Mouse (Mus musculus): ENCODE measurements at regions not wholly inside any gene's neighbourhood (a gene's known extent, or its start where the extent isn't known, plus 50 kb on each side); places are given as distances from the start of the nearest gene placed in this dataset.

- H3K4me3 ChIP-seq (ENCODE audit: low read depth, low read length) = no peak overlapping the region
- no peak for TF ChIP-seq POLR2A (IDR thresholded peaks at IDR 0.05; ENCODE audit: insufficient read depth, low read length)
- TF ChIP-seq EP300 (IDR thresholded peaks at IDR 0.05; ENCODE audit: insufficient read depth, low read depth, low read length) = no peak
- no peak for TF ChIP-seq CTCF (IDR thresholded peaks at IDR 0.05; ENCODE audit: low read depth, low read length)
- H3K9me3 ChIP-seq (replicated peaks; ENCODE audit: control insufficient read depth, insufficient read depth, low read length, poor library complexity, severe bottlenecking) = no peaks in the 10 kb centered on the region
- H3K27me3 ChIP-seq (ENCODE audit: control insufficient read depth, insufficient read depth, low read length, poor library complexity, severe bottlenecking) = no peaks in the 10 kb centered on the region
- no peak overlapping the region for H3K9ac ChIP-seq (ENCODE audit: low read depth, poor library complexity, severe bottlenecking)
- no peaks in the 10 kb centered on the region for H3K4me1 ChIP-seq (ENCODE audit: control insufficient read depth, insufficient read depth, low read length)
- no peaks in the 10 kb centered on the region for H3K36me3 ChIP-seq (ENCODE audit: control insufficient read depth, insufficient read depth, low read length, poor library complexity, severe bottlenecking)
- no peak overlapping the region for H3K27ac ChIP-seq (ENCODE audit: insufficient read depth, low read length)
These were observed 180.3 kb upstream of the Dusp21 start for GRCm38 (mm10) chrX:17965375-17965774.

- Histone ChIP-seq H3K4me1 (ENCODE audit: control insufficient read depth, insufficient read depth, low read length) (no peaks in the 10 kb centered on the region), H3K4me3 (ENCODE audit: low read depth, low read length) (no peak overlapping the region), H3K9me3 (replicated peaks; ENCODE audit: control insufficient read depth, insufficient read depth, low read length, poor library complexity, severe bottlenecking) (no peaks in the 10 kb centered on the region), H3K9ac (ENCODE audit: low read depth, poor library complexity, severe bottlenecking) (no peak overlapping the region), H3K36me3 (ENCODE audit: control insufficient read depth, insufficient read depth, low read length, poor library complexity, severe bottlenecking) (no peaks in the 10 kb centered on the region), H3K27ac (ENCODE audit: insufficient read depth, low read length) (no peak overlapping the region), H3K27me3 (ENCODE audit: control insufficient read depth, insufficient read depth, low read length, poor library complexity, severe bottlenecking) (no peaks in the 10 kb centered on the region)
- TF ChIP-seq EP300 (IDR thresholded peaks at IDR 0.05; ENCODE audit: insufficient read depth, low read depth, low read length) (no peak), CTCF (IDR thresholded peaks at IDR 0.05; ENCODE audit: low read depth, low read length) (no peak), POLR2A (IDR thresholded peaks at IDR 0.05; ENCODE audit: insufficient read depth, low read length) (no peak)
These were observed 131.3 kb upstream of the Dusp21 start for GRCm38 (mm10) chrX:18014361-18014760.

- no peaks in the 10 kb centered on the region for H3K36me3 ChIP-seq (ENCODE audit: control insufficient read depth, insufficient read depth, low read length, poor library complexity, severe bottlenecking)
- 0 out of 2 replicates have a peak overlapping the region, but pooled peaks have one; percentile 22 for H3K4me3 ChIP-seq (ENCODE audit: low read depth, low read length)
- no peaks in the 10 kb centered on the region for H3K4me1 ChIP-seq (ENCODE audit: control insufficient read depth, insufficient read depth, low read length)
- TF ChIP-seq POLR2A (IDR thresholded peaks at IDR 0.05; ENCODE audit: insufficient read depth, low read length) (no peak), EP300 (IDR thresholded peaks at IDR 0.05; ENCODE audit: insufficient read depth, low read depth, low read length) (no peak), CTCF (IDR thresholded peaks at IDR 0.05; ENCODE audit: low read depth, low read length) (no peak)
- H3K9me3 ChIP-seq (replicated peaks; ENCODE audit: control insufficient read depth, insufficient read depth, low read length, poor library complexity, severe bottlenecking) = peaks cover 5% of the 10 kb centered on the region; the same call in 1 of the 2 replicates
- H3K9ac ChIP-seq (ENCODE audit: low read depth, poor library complexity, severe bottlenecking) = no peak overlapping the region; the same call in 1 of the 2 replicates
- no peaks in the 10 kb centered on the region for H3K27me3 ChIP-seq (ENCODE audit: control insufficient read depth, insufficient read depth, low read length, poor library complexity, severe bottlenecking)
- peak overlapping the region; percentile 16; the same call in 1 of the 2 replicates for H3K27ac ChIP-seq (ENCODE audit: insufficient read depth, low read length)
These were observed 97.0 kb upstream of the Dusp21 start for GRCm38 (mm10) chrX:18048621-18049020.

GRCm38 (mm10) chrX:18081449-18081848 is 64.2 kb upstream of the Dusp21 start:
- Histone ChIP-seq H3K36me3 (ENCODE audit: control insufficient read depth, insufficient read depth, low read length, poor library complexity, severe bottlenecking) (no peaks in the 10 kb centered on the region), H3K4me1 (ENCODE audit: control insufficient read depth, insufficient read depth, low read length) (no peaks in the 10 kb centered on the region), H3K4me3 (ENCODE audit: low read depth, low read length) (no peak overlapping the region), H3K9ac (ENCODE audit: low read depth, poor library complexity, severe bottlenecking) (no peak overlapping the region), H3K27ac (ENCODE audit: insufficient read depth, low read length) (no peak overlapping the region), H3K9me3 (replicated peaks; ENCODE audit: control insufficient read depth, insufficient read depth, low read length, poor library complexity, severe bottlenecking) (no peaks in the 10 kb centered on the region), H3K27me3 (ENCODE audit: control insufficient read depth, insufficient read depth, low read length, poor library complexity, severe bottlenecking) (no peaks in the 10 kb centered on the region)
- TF ChIP-seq POLR2A (IDR thresholded peaks at IDR 0.05; ENCODE audit: insufficient read depth, low read length) = no peak
- no peak for TF ChIP-seq EP300 (IDR thresholded peaks at IDR 0.05; ENCODE audit: insufficient read depth, low read depth, low read length)
- TF ChIP-seq CTCF (IDR thresholded peaks at IDR 0.05; ENCODE audit: low read depth, low read length) = no peak

GRCm38 (mm10) chrX:18093274-18093673 is 52.4 kb upstream of the Dusp21 start:
- Histone ChIP-seq H3K4me1 (ENCODE audit: control insufficient read depth, insufficient read depth, low read length) (no peaks in the 10 kb centered on the region), H3K9ac (ENCODE audit: low read depth, poor library complexity, severe bottlenecking) (no peak overlapping the region), H3K27me3 (ENCODE audit: control insufficient read depth, insufficient read depth, low read length, poor library complexity, severe bottlenecking) (no peaks in the 10 kb centered on the region), H3K9me3 (replicated peaks; ENCODE audit: control insufficient read depth, insufficient read depth, low read length, poor library complexity, severe bottlenecking) (no peaks in the 10 kb centered on the region), H3K36me3 (ENCODE audit: control insufficient read depth, insufficient read depth, low read length, poor library complexity, severe bottlenecking) (no peaks in the 10 kb centered on the region), H3K27ac (ENCODE audit: insufficient read depth, low read length) (no peak overlapping the region), H3K4me3 (ENCODE audit: low read depth, low read length) (no peak overlapping the region)
- TF ChIP-seq CTCF (IDR thresholded peaks at IDR 0.05; ENCODE audit: low read depth, low read length) (no peak), EP300 (IDR thresholded peaks at IDR 0.05; ENCODE audit: insufficient read depth, low read depth, low read length) (no peak), POLR2A (IDR thresholded peaks at IDR 0.05; ENCODE audit: insufficient read depth, low read length) (no peak)
